Mouse (Mus musculus): ENCODE measurements around the gene Aloxe3.

- TF ChIP-seq CTCF (IDR thresholded peaks at IDR 0.05; ENCODE audit: low read depth, low read length) = no peak
- TF ChIP-seq POLR2A (IDR thresholded peaks at IDR 0.05; ENCODE audit: extremely low read depth, insufficient read depth, low read length) = no peak
These were observed 6.9 kb upstream of the Aloxe3 start for GRCm38 (mm10) chr11:69118765-69119164.

Data from liver, adult 2 months (tissue).